Mouse (Mus musculus): ENCODE data around the gene Patl2. TPM values are rescaled to one million over a fixed set of nuclear protein-coding genes. Genes with fewer than 3 reads are reported as not detected.

Patl2 gene
- total and polyA plus RNA-seq, 3 experiments, result not detected

- Histone ChIP-seq H3K79me2 (replicated peaks; ENCODE audit: control insufficient read depth, extremely low read depth, insufficient read depth, poor library complexity, severe bottlenecking) (no peaks in the 10 kb centered on the region), H3K4me3 (replicated peaks in 1 of 3; ENCODE audit: low read depth in 2 of 3, low read length in 2 of 3, poor library complexity in 1 of 3) (no peak overlapping the region), H3K27ac (ENCODE audit: insufficient read depth, low read depth) (no peak overlapping the region), H3K4me2 (ENCODE audit: insufficient read depth, low read depth, poor library complexity, severe bottlenecking) (no peak overlapping the region), H3K9me3 (replicated peaks; ENCODE audit: low read length) (peaks cover 3% of the 10 kb centered on the region), H3K27me3 (replicated peaks) (peaks cover 10% of the 10 kb centered on the region), H3K36me3 (replicated peaks in 1 of 2; ENCODE audit: control insufficient read depth in 1 of 2, insufficient read depth in 1 of 2, low read length in 1 of 2) (no peaks in the 10 kb centered on the region), H3K4me1 (ENCODE audit: control insufficient read depth in 1 of 2, insufficient read depth in 2 of 2) (peaks cover 6 to 22% of the 10 kb centered on the region in 2 experiments), H3K9ac (ENCODE audit: insufficient read depth, low read depth) (no peak overlapping the region)
- in situ Hi-C loops (cut with MboI; ENCODE audit: low pct_ligation_motif_present, low pct_unique_long_range_greater_than_20kb, low sequenced_read_pairs), result no loop called here
- dilution Hi-C loops (cut with MboI; ENCODE audit: extremely low pct_ligation_motif_present, extremely low pct_unique_long_range_greater_than_20kb, low sequenced_read_pairs), result no loop called here
- DNase-seq (ENCODE audit: extremely low read depth), result no peak
- TF ChIP-seq SMC3 (IDR thresholded peaks at IDR 0.05; ENCODE audit: low read depth, low read length) (no peak), MYC (IDR thresholded peaks at IDR 0.05; ENCODE audit: low read depth, low read length) (no peak), ELF1 (IDR thresholded peaks at IDR 0.05; ENCODE audit: low read depth, low read length) (no peak), NRF1 (IDR thresholded peaks at IDR 0.05; ENCODE audit: low read depth, low read length) (no peak), CHD2 (IDR thresholded peaks at IDR 0.05; ENCODE audit: low read length) (no peak), MEF2A (IDR thresholded peaks at IDR 0.05; ENCODE audit: borderline replicate concordance, low read depth, low read length) (no peak), RCOR1 (conservative IDR thresholded peaks at IDR 0.05; ENCODE audit: low read depth, low read length) (no peak), MXI1 (IDR thresholded peaks at IDR 0.05; ENCODE audit: low read depth, low read length) (no peak), CTCF (conservative IDR thresholded peaks at IDR 0.05 in 1 of 2, IDR thresholded peaks at IDR 0.05 in 1 of 2; ENCODE audit: low read depth in 2 of 2, low read length in 2 of 2) (no peak), KAT2A (IDR thresholded peaks at IDR 0.05; ENCODE audit: insufficient replicate concordance, low read length) (no peak), POLR2A (IDR thresholded peaks at IDR 0.05; ENCODE audit: low read depth, low read length) (no peak), JUN (IDR thresholded peaks at IDR 0.05; ENCODE audit: insufficient read depth, low read depth, low read length) (no peak), ZKSCAN1 (IDR thresholded peaks at IDR 0.05; ENCODE audit: borderline replicate concordance, low read depth, low read length) (no peak), USF1 (IDR thresholded peaks at IDR 0.05; ENCODE audit: low read depth, low read length) (no peak), ZMIZ1 (IDR thresholded peaks at IDR 0.05; ENCODE audit: low read depth, low read length) (no peak)
Observed at GRCm38 (mm10) chr2:122132078-122132477, 53.9 kb downstream of the Patl2 start.

DNA sequence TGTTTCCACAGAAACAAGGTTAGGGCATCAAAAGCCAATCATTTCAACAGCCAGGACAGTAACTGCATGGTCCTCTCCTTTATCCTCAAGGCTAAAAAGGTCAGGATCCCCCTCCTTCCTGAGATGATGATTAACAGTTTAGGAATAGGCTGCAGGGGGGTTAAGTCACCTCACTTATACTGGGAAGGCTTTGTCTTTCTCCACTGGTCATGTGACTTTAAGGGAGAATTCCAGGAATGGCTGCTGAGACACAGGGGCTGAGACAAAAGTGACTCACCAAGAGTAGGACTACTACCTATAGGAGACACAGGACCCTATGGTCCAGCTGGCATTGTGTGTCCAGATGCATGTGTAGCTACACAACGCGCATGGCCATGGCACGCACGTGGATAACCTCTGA is 58.4 kb downstream of the Patl2 start:
- dilution Hi-C loops (cut with MboI; ENCODE audit: extremely low pct_ligation_motif_present, extremely low pct_unique_long_range_greater_than_20kb, low sequenced_read_pairs) (no loop called here), in situ Hi-C loops (cut with MboI; ENCODE audit: low pct_ligation_motif_present, low pct_unique_long_range_greater_than_20kb, low sequenced_read_pairs) (no loop called here)
- H3K4me1 ChIP-seq (ENCODE audit: control insufficient read depth in 1 of 2, insufficient read depth in 2 of 2), result peaks cover 0 to 21% of the 10 kb centered on the region in 2 experiments; a peak in 2 of 4 replicates
- no peak overlapping the region for H3K9ac ChIP-seq (ENCODE audit: insufficient read depth, low read depth)
- H3K9me3 ChIP-seq (replicated peaks; ENCODE audit: low read length), result no peaks in the 10 kb centered on the region
- peaks cover 10% of the 10 kb centered on the region for H3K27me3 ChIP-seq (replicated peaks)
- no peak overlapping the region for H3K4me3 ChIP-seq (replicated peaks in 1 of 3; ENCODE audit: low read depth in 2 of 3, low read length in 2 of 3, poor library complexity in 1 of 3)
- H3K36me3 ChIP-seq (replicated peaks in 1 of 2; ENCODE audit: control insufficient read depth in 1 of 2, insufficient read depth in 1 of 2, low read length in 1 of 2), result no peaks in the 10 kb centered on the region
- H3K27ac ChIP-seq (ENCODE audit: insufficient read depth, low read depth), result no peak overlapping the region
- no peak for TF ChIP-seq IRF4 (IDR thresholded peaks at IDR 0.05; ENCODE audit: low read depth, low read length)
- TF ChIP-seq NELFE (IDR thresholded peaks at IDR 0.05; ENCODE audit: low read depth, low read length), result no peak
- TF ChIP-seq JUND (conservative IDR thresholded peaks at IDR 0.05; ENCODE audit: low read depth, low read length), result no peak
- TF ChIP-seq NRF1 (IDR thresholded peaks at IDR 0.05; ENCODE audit: low read depth, low read length), result no peak
- no peak for TF ChIP-seq POLR2A (IDR thresholded peaks at IDR 0.05; ENCODE audit: low read depth, low read length)
- TF ChIP-seq TCF12 (IDR thresholded peaks at IDR 0.05; ENCODE audit: low read depth, low read length), result no peak
- TF ChIP-seq HCFC1 (IDR thresholded peaks at IDR 0.05; ENCODE audit: low read depth, low read length), result no peak
- TF ChIP-seq BHLHE40 (IDR thresholded peaks at IDR 0.05; ENCODE audit: low read depth, low read length), result no peak
- TF ChIP-seq ELF1 (IDR thresholded peaks at IDR 0.05; ENCODE audit: low read depth, low read length), result no peak
- no peak for TF ChIP-seq TBP (conservative IDR thresholded peaks at IDR 0.05; ENCODE audit: low read depth, low read length)
- no peak for TF ChIP-seq CHD2 (IDR thresholded peaks at IDR 0.05; ENCODE audit: low read length)
- no peak for TF ChIP-seq SIN3A (IDR thresholded peaks at IDR 0.05; ENCODE audit: low read length)
- TF ChIP-seq JUN (IDR thresholded peaks at IDR 0.05; ENCODE audit: insufficient read depth, low read depth, low read length), result no peak
- TF ChIP-seq MYC (IDR thresholded peaks at IDR 0.05; ENCODE audit: low read depth, low read length), result no peak
- TF ChIP-seq ZNF384 (IDR thresholded peaks at IDR 0.05; ENCODE audit: low read depth, low read length), result no peak
- DNase-seq (ENCODE audit: extremely low read depth), result no peak
- no peak overlapping the region for H3K4me2 ChIP-seq (ENCODE audit: insufficient read depth, low read depth, poor library complexity, severe bottlenecking)
- H3K79me2 ChIP-seq (replicated peaks; ENCODE audit: control insufficient read depth, extremely low read depth, insufficient read depth, poor library complexity, severe bottlenecking), result no peaks in the 10 kb centered on the region
